In the genomic region with DNA sequence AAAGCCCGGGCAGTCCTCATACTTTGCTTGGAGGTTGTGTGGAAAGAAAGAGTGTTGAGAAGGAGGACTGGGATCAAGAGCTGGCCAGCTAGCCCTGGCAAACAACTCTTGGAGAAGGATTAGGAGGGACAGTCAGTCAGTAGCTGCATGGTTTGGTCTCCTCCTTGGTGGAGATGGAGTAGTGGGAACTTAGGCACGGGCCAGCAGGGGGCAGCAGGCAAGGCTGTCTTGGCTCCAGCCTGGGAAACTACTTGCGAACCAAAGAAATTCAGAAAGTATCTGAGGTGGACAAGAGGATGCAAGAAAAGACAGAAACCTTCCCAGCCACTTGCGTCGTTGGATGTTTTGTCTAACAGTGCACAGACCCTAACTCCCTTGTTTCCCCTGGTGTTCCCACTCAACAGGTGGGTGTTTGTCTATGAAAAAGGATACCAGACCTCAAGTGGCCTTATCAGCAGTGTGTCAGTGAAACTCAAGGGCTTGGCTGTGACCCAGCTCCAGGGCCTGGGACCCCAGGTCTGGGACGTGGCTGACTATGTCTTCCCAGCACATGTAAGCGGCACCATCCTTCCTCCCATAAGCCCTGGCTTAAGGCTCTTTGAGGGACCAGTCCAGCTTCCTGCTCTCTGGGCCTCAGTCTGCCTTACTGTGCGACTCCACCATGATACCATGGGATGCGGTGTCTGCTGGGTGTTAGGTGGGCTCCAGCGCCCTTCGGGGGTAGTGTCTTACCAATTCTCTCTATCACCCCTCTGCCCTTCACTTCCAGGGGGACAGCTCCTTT, we compare ENCODE assay signal across 8 mouse cellular contexts. TPM values are rescaled to one million over a fixed set of nuclear protein-coding genes. Genes with fewer than 3 reads are reported as not detected.
DNase-seq lines count a peak whose midpoint lies in the region; ATAC-seq and TF ChIP-seq lines count a peak whose summit lies in the region.

No protein-coding gene starts in this region.

- 70% methylated on average over 11 of the region's 11 CpGs for WGBS in forebrain, postnatal 0 days
- WGBS in forebrain, embryonic 13.5 days = 71% methylated on average over 11 of the region's 11 CpGs
- WGBS in intestine, postnatal 0 days = 56% methylated on average over 11 of the region's 11 CpGs

- H3K9ac ChIP-seq in forebrain, postnatal 0 days = no peak overlapping the region
- no peak overlapping the region for H3K9ac ChIP-seq in forebrain, embryonic 13.5 days
- H3K9ac ChIP-seq in intestine, postnatal 0 days (ENCODE audit: low read depth, low read length) = no peak overlapping the region

- H3K36me3 ChIP-seq in forebrain, postnatal 0 days (ENCODE audit: insufficient read depth) = no peaks in the 10 kb centered on the region
- H3K36me3 ChIP-seq in forebrain, embryonic 13.5 days (ENCODE audit: poor library complexity, severe bottlenecking) = no peaks in the 10 kb centered on the region
- no peaks in the 10 kb centered on the region for H3K36me3 ChIP-seq in testis, adult 2 months (ENCODE audit: control insufficient read depth, insufficient read depth, low read length)
- no peaks in the 10 kb centered on the region for H3K36me3 ChIP-seq in intestine, postnatal 0 days (ENCODE audit: control insufficient read depth, insufficient read depth)

- no peak for ATAC-seq in forebrain, postnatal 0 days
- no peak; the same call in 1 of the 2 replicates for ATAC-seq in forebrain, embryonic 13.5 days
- ATAC-seq in intestine, postnatal 0 days = no peak
- peak; percentile 67; the same call in 1 of the 2 replicates for ATAC-seq in megakaryocyte, adult 5-6 weeks (ENCODE audit: poor library complexity, severe bottlenecking)

- DNase-seq in forebrain, postnatal 0 days = peak; percentile 55
- DNase-seq in testis, postnatal 14 days (ENCODE audit: low spot score) = no peak
- peak; percentile 65 to 73 for DNase-seq in cerebellum, postnatal 14 days
- DNase-seq in testis, postnatal 10 days (ENCODE audit: low spot score) = peak; percentile 85

- no peak for TF ChIP-seq POLR2A in testis, adult 2 months (IDR thresholded peaks at IDR 0.05; ENCODE audit: control insufficient read depth, low read depth, low read length)

- no peaks in the 10 kb centered on the region for H3K9me3 ChIP-seq in forebrain, postnatal 0 days (ENCODE audit: low read length)
- no peaks in the 10 kb centered on the region for H3K9me3 ChIP-seq in forebrain, embryonic 13.5 days (replicated peaks)
- no peaks in the 10 kb centered on the region for H3K9me3 ChIP-seq in intestine, postnatal 0 days (ENCODE audit: control insufficient read depth)

- no peaks in the 10 kb centered on the region for H3K4me1 ChIP-seq in forebrain, postnatal 0 days (ENCODE audit: insufficient read depth)
- peaks cover 12% of the 10 kb centered on the region for H3K4me1 ChIP-seq in forebrain, embryonic 13.5 days
- H3K4me1 ChIP-seq in testis, adult 2 months (ENCODE audit: control insufficient read depth, insufficient read depth, low read length) = no peaks in the 10 kb centered on the region
- no peaks in the 10 kb centered on the region for H3K4me1 ChIP-seq in intestine, postnatal 0 days (replicated peaks; ENCODE audit: control insufficient read depth, insufficient read depth, low read length)

- no peaks in the 10 kb centered on the region for H3K27me3 ChIP-seq in forebrain, postnatal 0 days (ENCODE audit: insufficient read depth, low read length)
- H3K27me3 ChIP-seq in forebrain, embryonic 13.5 days = peaks cover 15% of the 10 kb centered on the region; the same call in 1 of the 2 replicates
- H3K27me3 ChIP-seq in testis, adult 2 months (ENCODE audit: control insufficient read depth, insufficient read depth, low read length) = no peaks in the 10 kb centered on the region
- no peaks in the 10 kb centered on the region for H3K27me3 ChIP-seq in intestine, postnatal 0 days (replicated peaks; ENCODE audit: control insufficient read depth, insufficient read depth, low read length)

- H3K4me3 ChIP-seq in forebrain, postnatal 0 days (ENCODE audit: low read depth, low read length) = no peak overlapping the region
- no peak overlapping the region for H3K4me3 ChIP-seq in forebrain, embryonic 13.5 days
- no peak overlapping the region for H3K4me3 ChIP-seq in testis, adult 2 months (ENCODE audit: control insufficient read depth, low read depth, low read length)
- H3K4me3 ChIP-seq in intestine, postnatal 0 days (ENCODE audit: low read depth, low read length) = no peak overlapping the region

- H3K4me2 ChIP-seq in forebrain, postnatal 0 days (ENCODE audit: low read depth) = no peak overlapping the region
- H3K4me2 ChIP-seq in forebrain, embryonic 13.5 days = no peak overlapping the region
- no peak overlapping the region for H3K4me2 ChIP-seq in intestine, postnatal 0 days (replicated peaks; ENCODE audit: low read depth)

- no peak overlapping the region for H3K27ac ChIP-seq in forebrain, postnatal 0 days (ENCODE audit: low read depth, low read length)
- H3K27ac ChIP-seq in forebrain, embryonic 13.5 days = no peak overlapping the region
- no peak overlapping the region for H3K27ac ChIP-seq in testis, adult 2 months (ENCODE audit: control insufficient read depth, insufficient read depth, low read depth, low read length)
- no peak overlapping the region for H3K27ac ChIP-seq in intestine, postnatal 0 days (ENCODE audit: low read depth, low read length)

- TF ChIP-seq CTCF in forebrain, postnatal 0 days (IDR thresholded peaks at IDR 0.05; ENCODE audit: low read depth) = peak; percentile 74
- peak; percentile 64; the same call in 1 of the 2 replicates for TF ChIP-seq CTCF in testis, adult 2 months (IDR thresholded peaks at IDR 0.05; ENCODE audit: control insufficient read depth, insufficient read depth, insufficient replicate concordance, low read depth, low read length)
- peak; percentile 93 for TF ChIP-seq CTCF in intestine, postnatal 0 days (IDR thresholded peaks at IDR 0.05; ENCODE audit: low read depth)

RNA-seq across cellular contexts. Expression of a gene that starts 9.0 kb away (rescaled TPM):
- 0.08 and 2.0 TPM in 2 replicates for total RNA-seq in forebrain, postnatal 0 days (2014; rRNA removed)
- 0.19 and 0.25 TPM in 2 replicates for polyA plus RNA-seq in forebrain, postnatal 0 days (2015; fragmentation: Nextera tagmentation; extraction: Ambion mirVana)
- 0.25 and 0.46 TPM in 2 replicates for polyA plus RNA-seq in forebrain, embryonic 13.5 days (2015; fragmentation: Nextera tagmentation; extraction: Ambion mirVana)
- 0.44 and 6.8 TPM in 2 replicates for polyA plus RNA-seq in testis, adult 2 months (2012; rRNA removed)
- polyA plus RNA-seq in intestine, postnatal 0 days (2015; fragmentation: Nextera tagmentation; extraction: Ambion mirVana) = 3.4 and 4.1 TPM in 2 replicates
- total RNA-seq in megakaryocyte, adult 5-6 weeks (2015) = 15.8 and 16.4 TPM in 2 replicates
- 9.8 and 10.4 TPM in 2 replicates for total RNA-seq in megakaryocyte, adult 5-6 weeks (2017)

RNA-seq across cellular contexts. Expression of a gene that starts 10.9 kb away (rescaled TPM):
- total RNA-seq in forebrain, postnatal 0 days (2014; rRNA removed) = 24.2 and 26.3 TPM in 2 replicates
- 22.9 and 25.1 TPM in 2 replicates for polyA plus RNA-seq in forebrain, postnatal 0 days (2015; fragmentation: Nextera tagmentation; extraction: Ambion mirVana)
- polyA plus RNA-seq in forebrain, embryonic 13.5 days (2015; fragmentation: Nextera tagmentation; extraction: Ambion mirVana) = 10.3 and 11.8 TPM in 2 replicates
- polyA plus RNA-seq in testis, adult 2 months (2012; rRNA removed) = 0.96 and 1.1 TPM in 2 replicates
- polyA plus RNA-seq in intestine, postnatal 0 days (2015; fragmentation: Nextera tagmentation; extraction: Ambion mirVana) = 3.2 and 3.5 TPM in 2 replicates
- total RNA-seq in megakaryocyte, adult 5-6 weeks (2015) = 0.23 and 0.51 TPM in 2 replicates
- total RNA-seq in megakaryocyte, adult 5-6 weeks (2017) = 0.94 and 1.2 TPM in 2 replicates

RNA-seq across cellular contexts. Expression of a gene that starts 39.7 kb away (rescaled TPM):
- 8.5 and 11.0 TPM in 2 replicates for total RNA-seq in forebrain, postnatal 0 days (2014; rRNA removed)
- polyA plus RNA-seq in forebrain, postnatal 0 days (2015; fragmentation: Nextera tagmentation; extraction: Ambion mirVana) = 3.6 and 6.1 TPM in 2 replicates
- 12.8 and 13.4 TPM in 2 replicates for polyA plus RNA-seq in forebrain, embryonic 13.5 days (2015; fragmentation: Nextera tagmentation; extraction: Ambion mirVana)
- 1.6 and 1.8 TPM in 2 replicates for polyA plus RNA-seq in testis, adult 2 months (2012; rRNA removed)
- polyA plus RNA-seq in intestine, postnatal 0 days (2015; fragmentation: Nextera tagmentation; extraction: Ambion mirVana) = 3.4 and 4.6 TPM in 2 replicates
- total RNA-seq in megakaryocyte, adult 5-6 weeks (2015) = 8.1 and 8.9 TPM in 2 replicates
- 11.4 and 12.3 TPM in 2 replicates for total RNA-seq in megakaryocyte, adult 5-6 weeks (2017)

RNA-seq across cellular contexts. Expression of a gene that starts 46.9 kb away (rescaled TPM):
- total RNA-seq in forebrain, postnatal 0 days (2014; rRNA removed) = 1.5 and 1.6 TPM in 2 replicates
- polyA plus RNA-seq in forebrain, postnatal 0 days (2015; fragmentation: Nextera tagmentation; extraction: Ambion mirVana) = 1.7 and 2.4 TPM in 2 replicates
- polyA plus RNA-seq in forebrain, embryonic 13.5 days (2015; fragmentation: Nextera tagmentation; extraction: Ambion mirVana) = 0.40 and 0.47 TPM in 2 replicates
- 4.8 and 4.9 TPM in 2 replicates for polyA plus RNA-seq in testis, adult 2 months (2012; rRNA removed)
- 16.2 and 16.7 TPM in 2 replicates for polyA plus RNA-seq in intestine, postnatal 0 days (2015; fragmentation: Nextera tagmentation; extraction: Ambion mirVana)
- 83.5 and 92.8 TPM in 2 replicates for total RNA-seq in megakaryocyte, adult 5-6 weeks (2015)
- total RNA-seq in megakaryocyte, adult 5-6 weeks (2017) = 79.8 and 123 TPM in 2 replicates
